Mouse (Mus musculus): ENCODE measurements around the gene Pknox1. TPM values are rescaled to one million over a fixed set of nuclear protein-coding genes. Genes with fewer than 3 reads are reported as not detected.

The Pknox1 gene
- total and polyA plus RNA-seq, 3 experiments: 8.5 to 34.8 (median 25.1) TPM

DNA sequence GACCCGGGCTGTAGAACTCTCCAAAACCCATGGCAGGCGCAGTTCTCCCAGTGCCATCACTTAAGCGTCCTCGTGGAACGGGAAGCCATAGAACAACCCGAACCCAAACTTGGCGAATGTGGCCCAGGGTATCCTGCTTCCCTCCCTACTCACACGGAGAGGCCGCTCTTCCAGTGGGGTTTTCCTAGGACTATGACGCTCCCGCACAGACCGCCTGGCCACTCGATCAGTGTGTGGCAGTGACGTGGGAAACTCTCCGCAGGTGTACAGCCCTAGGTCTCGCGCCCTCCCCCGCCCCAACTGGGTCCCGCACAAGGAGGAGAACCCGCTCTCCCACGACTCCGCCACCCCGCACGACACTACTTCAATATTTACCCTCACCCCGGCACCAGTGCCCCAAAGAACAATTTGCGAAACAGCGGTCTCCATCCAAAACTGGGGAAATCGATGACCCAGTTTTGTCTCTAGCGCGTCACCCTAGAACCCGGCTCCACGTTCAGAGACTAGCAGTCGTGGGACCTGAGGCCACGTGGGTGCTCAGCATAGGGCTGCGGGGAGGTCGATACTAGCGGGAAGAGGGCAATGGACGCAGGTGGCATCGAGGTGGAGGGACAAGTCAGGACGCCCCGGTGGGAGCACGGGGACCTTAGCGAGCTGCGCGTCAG is 71.9 kb downstream of the Pknox1 start:
- no peak overlapping the region for H3K4me3 ChIP-seq (ENCODE audit: low read depth, low read length)
- ATAC-seq (ENCODE audit: extremely low read depth, insufficient number of reproducible peaks, low FRiP score, poor library complexity, severe bottlenecking): no peak

DNA sequence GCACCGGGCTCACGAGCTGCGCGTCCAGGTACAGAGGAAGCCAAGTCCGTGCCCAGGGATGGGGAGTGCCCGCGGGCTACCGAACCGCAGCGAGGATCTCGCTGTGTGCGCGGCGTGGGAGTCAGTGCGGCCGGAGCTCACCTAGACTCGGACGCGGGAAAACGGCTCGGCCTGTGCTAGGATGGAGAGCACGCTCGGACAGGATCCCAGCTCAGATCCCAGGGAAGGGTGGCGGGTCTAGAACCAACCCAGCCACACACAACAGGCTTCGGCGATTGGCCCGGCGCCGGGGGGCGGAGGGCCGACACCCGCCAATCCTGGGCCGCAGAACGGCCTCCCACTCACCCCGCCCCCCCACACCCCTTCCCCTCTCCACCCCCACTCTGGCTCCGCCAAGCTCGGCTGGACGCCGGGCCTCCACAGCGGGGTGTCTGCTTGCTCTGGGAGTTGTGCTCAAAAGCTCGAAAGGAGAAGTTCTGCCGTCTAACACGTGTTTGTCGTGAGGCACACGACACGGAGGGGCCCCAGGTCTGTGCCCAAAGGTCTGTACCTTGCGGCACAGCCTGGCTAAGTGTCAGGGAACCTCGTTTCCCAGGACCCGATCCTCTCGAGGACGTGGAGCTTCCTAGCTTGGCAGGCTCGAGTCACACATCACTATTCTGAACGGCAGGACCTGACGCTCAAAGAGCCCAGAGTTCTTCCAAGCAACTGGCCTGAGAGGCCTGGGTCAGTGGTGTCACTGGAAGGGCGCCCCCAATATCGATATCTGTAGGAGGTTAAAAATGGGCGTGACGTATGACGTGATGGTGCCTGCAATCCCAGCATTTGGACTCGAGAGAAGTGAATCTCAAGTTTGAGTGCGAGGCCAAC is 72.6 kb downstream of the Pknox1 start, which contains the start of gene Cbs:
Cbs (minus strand) TSS at position 297 of the 870 bp plus-strand sequence.
- TF ChIP-seq GATA2 (IDR thresholded peaks at IDR 0.05; ENCODE audit: borderline replicate concordance, low read depth, low read length) (no peak), POLR2AphosphoS5 (IDR thresholded peaks at IDR 0.05; ENCODE audit: insufficient replicate concordance, low read depth, low read length) (no peak), TAL1 (conservative IDR thresholded peaks at IDR 0.05; ENCODE audit: low read depth, low read length) (no peak), CTCF (IDR thresholded peaks at IDR 0.05; ENCODE audit: low read depth, low read length) (no peak), GATA1 (IDR thresholded peaks at IDR 0.05; ENCODE audit: borderline replicate concordance, low read length) (no peak)
- Histone ChIP-seq H3K27me3 (ENCODE audit: insufficient read depth, low read length) (peaks cover 35% of the 10 kb centered on the region), H3K36me3 (replicated peaks) (no peaks in the 10 kb centered on the region), H3K4me1 (ENCODE audit: insufficient read depth, low read depth, low read length) (peaks cover 3% of the 10 kb centered on the region; the same call in 1 of the 2 replicates), H3K4me3 (ENCODE audit: low read depth, low read length) (no peak within 1 kb of the TSS), H3K9me3 (replicated peaks) (no peaks in the 10 kb centered on the region)
- ATAC-seq (ENCODE audit: extremely low read depth, insufficient number of reproducible peaks, low FRiP score, poor library complexity, severe bottlenecking): no peak
- DNase-seq (ENCODE audit: low spot score): no peak

More for the DNA sequence above, 71.9 kb downstream of the Pknox1 start:
- Histone ChIP-seq H3K36me3 (replicated peaks) (no peaks in the 10 kb centered on the region), H3K27me3 (ENCODE audit: insufficient read depth, low read length) (peaks cover 37% of the 10 kb centered on the region), H3K4me1 (ENCODE audit: insufficient read depth, low read depth, low read length) (peaks cover 3% of the 10 kb centered on the region; the same call in 1 of the 2 replicates), H3K9me3 (replicated peaks) (no peaks in the 10 kb centered on the region)
- DNase-seq (ENCODE audit: low spot score): no peak
- TF ChIP-seq POLR2AphosphoS5 (IDR thresholded peaks at IDR 0.05; ENCODE audit: insufficient replicate concordance, low read depth, low read length) (no peak), GATA1 (IDR thresholded peaks at IDR 0.05; ENCODE audit: borderline replicate concordance, low read length) (no peak), CTCF (IDR thresholded peaks at IDR 0.05; ENCODE audit: low read depth, low read length) (no peak), TAL1 (conservative IDR thresholded peaks at IDR 0.05; ENCODE audit: low read depth, low read length) (no peak), GATA2 (IDR thresholded peaks at IDR 0.05; ENCODE audit: borderline replicate concordance, low read depth, low read length) (no peak)

DNA sequence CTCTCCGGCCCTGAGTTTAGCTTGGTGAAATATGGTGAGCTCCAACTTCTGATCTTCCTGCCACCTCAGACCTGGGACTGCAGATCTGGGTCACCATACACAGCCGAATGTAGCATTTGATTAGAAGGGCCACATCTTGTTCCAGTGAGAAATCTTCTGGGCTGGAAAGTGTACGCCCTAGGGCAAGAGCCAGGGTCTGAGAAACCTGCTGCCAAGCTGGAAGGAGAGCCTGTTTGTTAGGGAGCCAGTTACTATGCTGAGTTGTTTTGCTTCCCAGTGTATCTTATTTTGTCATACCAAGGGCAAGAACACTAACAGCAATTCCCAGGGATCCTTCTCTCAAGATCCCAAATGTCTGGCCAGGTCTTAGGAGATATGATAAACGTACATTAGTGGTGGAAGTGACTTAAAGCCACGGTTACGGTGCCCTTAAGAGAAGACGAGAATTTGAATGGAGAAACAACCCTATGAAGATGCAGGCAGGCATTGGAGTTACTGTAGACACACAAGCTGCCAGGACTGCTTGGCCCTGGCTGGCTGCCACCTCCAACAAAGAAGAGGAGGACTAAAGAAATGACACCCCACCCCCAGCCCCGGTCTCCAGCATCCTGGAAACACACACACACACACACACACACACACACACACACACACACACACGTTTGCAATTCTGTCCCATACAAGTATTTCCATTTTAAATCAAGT is 73.5 kb downstream of the Pknox1 start:
- no peaks in the 10 kb centered on the region for H3K36me3 ChIP-seq (replicated peaks)
- no peak overlapping the region for H3K4me3 ChIP-seq (ENCODE audit: low read depth, low read length)
- no peaks in the 10 kb centered on the region for H3K9me3 ChIP-seq (replicated peaks)
- TF ChIP-seq TAL1 (conservative IDR thresholded peaks at IDR 0.05; ENCODE audit: low read depth, low read length) (no peak), GATA1 (IDR thresholded peaks at IDR 0.05; ENCODE audit: borderline replicate concordance, low read length) (no peak), CTCF (IDR thresholded peaks at IDR 0.05; ENCODE audit: low read depth, low read length) (no peak), GATA2 (IDR thresholded peaks at IDR 0.05; ENCODE audit: borderline replicate concordance, low read depth, low read length) (no peak), POLR2AphosphoS5 (IDR thresholded peaks at IDR 0.05; ENCODE audit: insufficient replicate concordance, low read depth, low read length) (no peak)
- peaks cover 34% of the 10 kb centered on the region for H3K27me3 ChIP-seq (ENCODE audit: insufficient read depth, low read length)
- DNase-seq (ENCODE audit: low spot score) (no peak), ATAC-seq (ENCODE audit: extremely low read depth, insufficient number of reproducible peaks, low FRiP score, poor library complexity, severe bottlenecking) (no peak)
- peaks cover 3% of the 10 kb centered on the region; the same call in 1 of the 2 replicates for H3K4me1 ChIP-seq (ENCODE audit: insufficient read depth, low read depth, low read length)

DNA sequence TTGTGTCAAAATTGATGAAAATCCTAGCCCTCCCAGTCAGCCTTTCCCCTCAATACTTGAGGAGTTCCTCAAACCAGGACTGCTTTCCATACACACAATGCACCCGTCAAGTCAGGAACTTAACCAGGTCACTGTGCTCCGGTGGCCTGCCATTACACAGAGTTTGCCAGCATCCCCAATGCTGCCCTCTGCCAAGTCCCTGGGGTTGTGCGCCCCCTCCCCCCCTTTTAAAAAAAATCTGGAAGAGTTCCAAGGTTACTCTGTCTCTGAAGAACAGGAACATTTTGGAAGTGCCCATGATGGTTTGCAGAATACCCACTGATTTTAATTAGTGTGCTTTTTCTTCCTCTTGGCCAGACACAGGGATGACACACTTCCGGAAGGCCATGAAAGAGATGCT is 75.1 kb downstream of the Pknox1 start:
- H3K27me3 ChIP-seq (ENCODE audit: insufficient read depth, low read length): peaks cover 34% of the 10 kb centered on the region
- no peaks in the 10 kb centered on the region for H3K9me3 ChIP-seq (replicated peaks)
- H3K36me3 ChIP-seq (replicated peaks): no peaks in the 10 kb centered on the region
- peaks cover 3% of the 10 kb centered on the region; the same call in 1 of the 2 replicates for H3K4me1 ChIP-seq (ENCODE audit: insufficient read depth, low read depth, low read length)
- no peak overlapping the region for H3K4me3 ChIP-seq (ENCODE audit: low read depth, low read length)
- no peak for ATAC-seq (ENCODE audit: extremely low read depth, insufficient number of reproducible peaks, low FRiP score, poor library complexity, severe bottlenecking)
- TF ChIP-seq CTCF (IDR thresholded peaks at IDR 0.05; ENCODE audit: low read depth, low read length): no peak
- TF ChIP-seq TAL1 (conservative IDR thresholded peaks at IDR 0.05; ENCODE audit: low read depth, low read length): no peak
- no peak for TF ChIP-seq POLR2AphosphoS5 (IDR thresholded peaks at IDR 0.05; ENCODE audit: insufficient replicate concordance, low read depth, low read length)
- no peak for TF ChIP-seq GATA1 (IDR thresholded peaks at IDR 0.05; ENCODE audit: borderline replicate concordance, low read length)
- TF ChIP-seq GATA2 (IDR thresholded peaks at IDR 0.05; ENCODE audit: borderline replicate concordance, low read depth, low read length): no peak
- no peak for DNase-seq (ENCODE audit: low spot score)

DNA sequence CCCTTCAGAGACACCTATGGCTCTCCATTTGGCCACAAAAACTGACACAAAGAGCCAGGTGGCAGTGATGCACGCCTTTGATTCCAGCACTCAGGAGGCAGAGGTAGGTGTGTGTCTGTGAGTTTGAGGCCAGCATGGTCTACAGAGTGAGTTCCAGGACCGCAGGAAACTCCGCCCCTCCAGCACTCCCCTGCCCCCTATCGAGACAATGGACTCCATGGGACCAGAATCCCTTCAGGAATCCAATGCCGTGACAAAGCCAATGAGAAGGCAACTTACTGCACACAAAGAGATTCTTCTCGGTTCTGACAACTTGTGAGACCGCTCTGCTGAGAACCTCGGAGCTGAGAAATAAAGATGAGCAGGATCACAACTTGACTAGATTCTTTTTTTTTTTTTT is 77.8 kb downstream of the Pknox1 start:
- H3K27me3 ChIP-seq (ENCODE audit: insufficient read depth, low read length): peaks cover 18% of the 10 kb centered on the region
- TF ChIP-seq GATA1 (IDR thresholded peaks at IDR 0.05; ENCODE audit: borderline replicate concordance, low read length): no peak
- peaks cover 13% of the 10 kb centered on the region for H3K36me3 ChIP-seq (replicated peaks)
- DNase-seq (ENCODE audit: low spot score) (no peak), ATAC-seq (ENCODE audit: extremely low read depth, insufficient number of reproducible peaks, low FRiP score, poor library complexity, severe bottlenecking) (no peak)
- no peaks in the 10 kb centered on the region for H3K9me3 ChIP-seq (replicated peaks)
- peaks cover 5% of the 10 kb centered on the region; the same call in 1 of the 2 replicates for H3K4me1 ChIP-seq (ENCODE audit: insufficient read depth, low read depth, low read length)
- no peak overlapping the region for H3K4me3 ChIP-seq (ENCODE audit: low read depth, low read length)

DNA sequence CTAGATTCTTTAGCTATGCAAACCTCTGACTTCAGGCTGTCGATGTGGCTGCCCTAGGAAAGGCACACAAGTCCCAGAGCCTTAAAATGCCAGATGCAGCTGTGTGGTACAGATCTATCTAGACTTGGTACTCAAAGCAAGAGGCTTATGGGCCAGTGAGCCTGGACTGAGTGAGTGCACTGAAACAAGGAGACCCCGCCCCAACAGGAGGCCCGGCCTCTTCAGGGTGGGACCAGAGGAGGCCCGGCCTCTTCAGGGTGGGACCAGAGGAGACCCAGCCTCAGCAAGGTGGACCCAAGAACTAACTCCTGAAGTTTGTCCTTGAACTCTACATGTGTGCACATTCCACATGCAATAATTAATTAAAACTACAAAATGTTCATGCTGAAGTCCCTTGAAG is 78.4 kb downstream of the Pknox1 start:
- Histone ChIP-seq H3K36me3 (replicated peaks) (peaks cover 19% of the 10 kb centered on the region), H3K9me3 (replicated peaks) (no peaks in the 10 kb centered on the region), H3K4me3 (ENCODE audit: low read depth, low read length) (no peak overlapping the region), H3K27me3 (ENCODE audit: insufficient read depth, low read length) (peaks cover 12% of the 10 kb centered on the region), H3K4me1 (ENCODE audit: insufficient read depth, low read depth, low read length) (peaks cover 5% of the 10 kb centered on the region; the same call in 1 of the 2 replicates)
- DNase-seq (ENCODE audit: low spot score) (no peak), ATAC-seq (ENCODE audit: extremely low read depth, insufficient number of reproducible peaks, low FRiP score, poor library complexity, severe bottlenecking) (no peak)
- TF ChIP-seq GATA2 (IDR thresholded peaks at IDR 0.05; ENCODE audit: borderline replicate concordance, low read depth, low read length): no peak
- TF ChIP-seq TAL1 (conservative IDR thresholded peaks at IDR 0.05; ENCODE audit: low read depth, low read length): no peak
- no peak for TF ChIP-seq POLR2AphosphoS5 (IDR thresholded peaks at IDR 0.05; ENCODE audit: insufficient replicate concordance, low read depth, low read length)
- TF ChIP-seq CTCF (IDR thresholded peaks at IDR 0.05; ENCODE audit: low read depth, low read length): no peak
- no peak for TF ChIP-seq GATA1 (IDR thresholded peaks at IDR 0.05; ENCODE audit: borderline replicate concordance, low read length)

All from G1E (cell line).